ENCODE assay signal across 8 mouse cellular contexts in genomic region chr13:21172241-21173027, GRCm38 (mm10). TPM values are rescaled to one million over a fixed set of nuclear protein-coding genes. Genes with fewer than 3 reads are reported as not detected.
A peak's percentile ranks its signal among the peaks of the same experiment; 100 is the strongest.
DNase-seq lines count a peak whose midpoint lies in the region; ATAC-seq and TF ChIP-seq lines count a peak whose summit lies in the region.

No protein-coding gene starts in this region.

- H3K27me3 ChIP-seq in E14TG2a.4 (ENCODE audit: insufficient read depth, low read length), result no peaks in the 10 kb centered on the region
- H3K27me3 ChIP-seq in heart, embryonic 11.5 days (ENCODE audit: control insufficient read depth, insufficient read depth, low read length), result no peaks in the 10 kb centered on the region
- no peaks in the 10 kb centered on the region for H3K27me3 ChIP-seq in kidney, postnatal 0 days (ENCODE audit: insufficient read depth, low read length)
- no peaks in the 10 kb centered on the region for H3K27me3 ChIP-seq in liver, embryonic 15.5 days

- peak overlapping the region; percentile 57 for H3K4me2 ChIP-seq in heart, embryonic 11.5 days
- peak overlapping the region; percentile 71 for H3K4me2 ChIP-seq in kidney, postnatal 0 days (ENCODE audit: low read length)
- peak overlapping the region; percentile 74 for H3K4me2 ChIP-seq in liver, embryonic 15.5 days

- no peak overlapping the region for H3K27ac ChIP-seq in bone marrow macrophage, adult 2 months (ENCODE audit: insufficient read depth, low read depth, low read length)
- H3K27ac ChIP-seq in embryonic fibroblast, embryonic 13.5 days (ENCODE audit: insufficient read depth, low read length), result no peak overlapping the region
- H3K27ac ChIP-seq in heart, embryonic 11.5 days (ENCODE audit: low read depth, low read length), result no peak overlapping the region
- peak overlapping the region; percentile 32 for H3K27ac ChIP-seq in kidney, postnatal 0 days
- H3K27ac ChIP-seq in liver, embryonic 15.5 days (replicated peaks), result peak overlapping the region; percentile 35

- WGBS in heart, embryonic 11.5 days (ENCODE audit: insufficient replicate concordance), result 1% methylated on average over 16 of the region's 16 CpGs
- 1% methylated on average over 16 of the region's 16 CpGs for WGBS in kidney, postnatal 0 days
- WGBS in liver, embryonic 15.5 days (ENCODE audit: insufficient replicate concordance), result under 1% methylated on average over 16 of the region's 16 CpGs

- H3K9me3 ChIP-seq in E14TG2a.4 (ENCODE audit: low read length), result no peaks in the 10 kb centered on the region
- H3K9me3 ChIP-seq in heart, embryonic 11.5 days (replicated peaks; ENCODE audit: control insufficient read depth, low read length), result no peaks in the 10 kb centered on the region
- H3K9me3 ChIP-seq in kidney, postnatal 0 days (replicated peaks; ENCODE audit: low read length), result no peaks in the 10 kb centered on the region
- H3K9me3 ChIP-seq in liver, embryonic 15.5 days (replicated peaks), result no peaks in the 10 kb centered on the region

- ATAC-seq in heart, embryonic 11.5 days (replicated peaks; ENCODE audit: insufficient number of reproducible peaks, low FRiP score, low TSS enrichment), result peak; percentile 66
- ATAC-seq in kidney, postnatal 0 days (replicated peaks; ENCODE audit: low FRiP score, low read depth), result peak; percentile 69
- peak; percentile 65 for ATAC-seq in liver, embryonic 15.5 days (ENCODE audit: insufficient read depth)

- H3K4me1 ChIP-seq in E14TG2a.4 (replicated peaks; ENCODE audit: low read depth, low read length), result peaks cover 50% of the 10 kb centered on the region
- peaks cover 6% of the 10 kb centered on the region for H3K4me1 ChIP-seq in bone marrow macrophage, adult 2 months (ENCODE audit: control insufficient read depth, insufficient read depth, low read length)
- 0 out of 2 replicates have a peak, but pooled peaks cover 2% of the 10 kb centered on the region for H3K4me1 ChIP-seq in embryonic fibroblast, embryonic 13.5 days (ENCODE audit: control insufficient read depth, insufficient read depth, low read length)
- no peaks in the 10 kb centered on the region for H3K4me1 ChIP-seq in heart, embryonic 11.5 days (ENCODE audit: control insufficient read depth, insufficient read depth, low read length)
- peaks cover 5% of the 10 kb centered on the region; the same call in 1 of the 2 replicates for H3K4me1 ChIP-seq in kidney, postnatal 0 days (replicated peaks; ENCODE audit: insufficient read depth, low read length)
- peaks cover 44% of the 10 kb centered on the region for H3K4me1 ChIP-seq in liver, embryonic 15.5 days (replicated peaks)

- H3K4me3 ChIP-seq in E14TG2a.4 (replicated peaks; ENCODE audit: low read length), result peak overlapping the region; percentile 80
- peak overlapping the region; percentile 82 for H3K4me3 ChIP-seq in bone marrow macrophage, adult 2 months (ENCODE audit: insufficient read depth, low read length)
- peak overlapping the region; percentile 34 for H3K4me3 ChIP-seq in embryonic fibroblast, embryonic 13.5 days (ENCODE audit: insufficient read depth, low read length)
- peak overlapping the region; percentile 39 for H3K4me3 ChIP-seq in heart, embryonic 11.5 days (ENCODE audit: low read depth, low read length)
- peak overlapping the region; percentile 49 for H3K4me3 ChIP-seq in kidney, postnatal 0 days (replicated peaks; ENCODE audit: low read depth, low read length)
- H3K4me3 ChIP-seq in liver, embryonic 15.5 days (replicated peaks), result peak overlapping the region; percentile 51

- no peak for TF ChIP-seq POLR2A in bone marrow macrophage, adult 2 months (IDR thresholded peaks at IDR 0.05; ENCODE audit: borderline replicate concordance, low read depth, low read length)
- TF ChIP-seq POLR2A in embryonic fibroblast, embryonic 13.5 days (IDR thresholded peaks at IDR 0.05; ENCODE audit: low read depth, low read length), result no peak

- no peak for TF ChIP-seq CTCF in E14TG2a.4 (conservative IDR thresholded peaks at IDR 0.05; ENCODE audit: low read length)
- TF ChIP-seq CTCF in bone marrow macrophage, adult 2 months (IDR thresholded peaks at IDR 0.05; ENCODE audit: low read depth, low read length), result no peak
- TF ChIP-seq CTCF in embryonic fibroblast, embryonic 13.5 days (IDR thresholded peaks at IDR 0.05; ENCODE audit: borderline replicate concordance, insufficient read depth, low read length), result no peak
- TF ChIP-seq CTCF in kidney, postnatal 0 days (IDR thresholded peaks at IDR 0.05; ENCODE audit: low read depth), result no peak

- peak; percentile 82 for DNase-seq in kidney, postnatal 0 days (ENCODE audit: low spot score)
- peak; percentile 85 for DNase-seq in neural tube, embryonic 10.5 days (ENCODE audit: extremely low spot score, low spot score)
- DNase-seq in thymus, postnatal 0 days (ENCODE audit: low spot score), result peak; percentile 84

- H3K9ac ChIP-seq in heart, embryonic 11.5 days (ENCODE audit: low read depth, low read length), result peak overlapping the region; percentile 39; the same call in 1 of the 2 replicates
- H3K9ac ChIP-seq in kidney, postnatal 0 days (ENCODE audit: low read depth, low read length), result no peak overlapping the region
- H3K9ac ChIP-seq in liver, embryonic 15.5 days, result peak overlapping the region; percentile 23; the same call in 1 of the 2 replicates

- H3K36me3 ChIP-seq in E14TG2a.4 (ENCODE audit: insufficient read depth, low read length), result no peaks in the 10 kb centered on the region
- no peaks in the 10 kb centered on the region for H3K36me3 ChIP-seq in heart, embryonic 11.5 days (ENCODE audit: control insufficient read depth, insufficient read depth, low read length)
- H3K36me3 ChIP-seq in kidney, postnatal 0 days (ENCODE audit: insufficient read depth, low read length), result no peaks in the 10 kb centered on the region
- no peaks in the 10 kb centered on the region for H3K36me3 ChIP-seq in liver, embryonic 15.5 days (replicated peaks)

RNA-seq across cellular contexts. Expression of gene Trim27, which starts 6.8 kb away (rescaled TPM):
- 44.6 and 46.6 TPM in 2 replicates for polyA plus RNA-seq in bone marrow macrophage, adult 2 months (2012; ENCODE audit: insufficient read depth, insufficient read length, missing spikeins)
- 52.0 and 61.4 TPM in 2 replicates for polyA plus RNA-seq in embryonic fibroblast, embryonic 13.5 days (2011; ENCODE audit: insufficient read length, low read depth, missing spikeins)
- 94.9 and 102 TPM in 2 replicates for polyA plus RNA-seq in heart, embryonic 11.5 days (2014; fragmentation: Nextera tagmentation; extraction: Ambion mirVana)
- polyA plus RNA-seq in kidney, postnatal 0 days (2015; fragmentation: Nextera tagmentation; extraction: Ambion mirVana), result 101 and 103 TPM in 2 replicates
- polyA plus RNA-seq in liver, embryonic 15.5 days (2015; fragmentation: Nextera tagmentation; extraction: Ambion mirVana), result 59.3 and 65.7 TPM in 2 replicates
- polyA plus RNA-seq in thymus, postnatal 0 days (2015; fragmentation: Nextera tagmentation; extraction: Ambion mirVana), result 160 and 174 TPM in 2 replicates

RNA-seq across cellular contexts. Expression of gene Olfr1368, which starts 26.8 kb away (rescaled TPM):
- not detected in 2 replicates for polyA plus RNA-seq in bone marrow macrophage, adult 2 months (2012; ENCODE audit: insufficient read depth, insufficient read length, missing spikeins)
- polyA plus RNA-seq in embryonic fibroblast, embryonic 13.5 days (2011; ENCODE audit: insufficient read length, low read depth, missing spikeins), result not detected in 2 replicates
- not detected in 2 replicates for polyA plus RNA-seq in heart, embryonic 11.5 days (2014; fragmentation: Nextera tagmentation; extraction: Ambion mirVana)
- not detected in 2 replicates for polyA plus RNA-seq in kidney, postnatal 0 days (2015; fragmentation: Nextera tagmentation; extraction: Ambion mirVana)
- not detected in 2 replicates for polyA plus RNA-seq in liver, embryonic 15.5 days (2015; fragmentation: Nextera tagmentation; extraction: Ambion mirVana)
- polyA plus RNA-seq in thymus, postnatal 0 days (2015; fragmentation: Nextera tagmentation; extraction: Ambion mirVana), result not detected in 2 replicates

RNA-seq across cellular contexts. Expression of gene Olfr263, which starts 43.0 kb away (rescaled TPM):
- polyA plus RNA-seq in bone marrow macrophage, adult 2 months (2012; ENCODE audit: insufficient read depth, insufficient read length, missing spikeins), result not detected in 2 replicates
- polyA plus RNA-seq in embryonic fibroblast, embryonic 13.5 days (2011; ENCODE audit: insufficient read length, low read depth, missing spikeins), result not detected in 2 replicates
- polyA plus RNA-seq in heart, embryonic 11.5 days (2014; fragmentation: Nextera tagmentation; extraction: Ambion mirVana), result not detected in 2 replicates
- polyA plus RNA-seq in kidney, postnatal 0 days (2015; fragmentation: Nextera tagmentation; extraction: Ambion mirVana), result not detected in 2 replicates
- polyA plus RNA-seq in liver, embryonic 15.5 days (2015; fragmentation: Nextera tagmentation; extraction: Ambion mirVana), result not detected in 2 replicates
- not detected in 2 replicates for polyA plus RNA-seq in thymus, postnatal 0 days (2015; fragmentation: Nextera tagmentation; extraction: Ambion mirVana)

Comparison
In these comparisons a context has a peak if more than half of its experiments do, and no peak if none do; other contexts are left out.
1. H3K27ac ChIP-seq: peak in kidney, postnatal 0 days (single experiment) and liver, embryonic 15.5 days (single experiment); none in bone marrow macrophage, adult 2 months (single experiment), embryonic fibroblast, embryonic 13.5 days (single experiment) and heart, embryonic 11.5 days (single experiment).
2. Peak in every context shown above with its lines, with median percentiles within 50 percentile points of each other: H3K4me3 ChIP-seq, ATAC-seq, H3K4me2 ChIP-seq and DNase-seq.